Mouse (Mus musculus): ENCODE measurements around the gene Ripor2.
"Not testable (repeated sequence)": the region's sequence is repeated elsewhere in the genome, so short reads cannot be mapped to it uniquely, and the experiment has no call there.

The Ripor2 gene

DNA sequence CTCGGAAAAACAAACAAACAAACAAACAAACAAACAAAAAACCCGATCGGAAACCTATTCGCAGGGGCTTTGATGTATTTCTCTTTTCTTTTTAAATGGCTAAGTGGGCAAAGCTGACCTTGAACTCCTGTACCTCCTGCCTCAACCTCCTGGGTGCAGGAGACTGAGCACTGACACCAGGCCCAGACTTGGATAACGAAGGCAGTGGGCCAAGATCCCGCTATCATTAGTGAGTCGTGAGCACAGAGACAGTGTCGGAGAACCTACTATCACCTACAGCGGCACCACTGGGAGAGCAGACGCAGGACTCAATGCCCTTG lies 179.1 kb downstream of the Ripor2 start:
- in situ Hi-C loops (cut with MboI, MseI) = no loop called here

DNA sequence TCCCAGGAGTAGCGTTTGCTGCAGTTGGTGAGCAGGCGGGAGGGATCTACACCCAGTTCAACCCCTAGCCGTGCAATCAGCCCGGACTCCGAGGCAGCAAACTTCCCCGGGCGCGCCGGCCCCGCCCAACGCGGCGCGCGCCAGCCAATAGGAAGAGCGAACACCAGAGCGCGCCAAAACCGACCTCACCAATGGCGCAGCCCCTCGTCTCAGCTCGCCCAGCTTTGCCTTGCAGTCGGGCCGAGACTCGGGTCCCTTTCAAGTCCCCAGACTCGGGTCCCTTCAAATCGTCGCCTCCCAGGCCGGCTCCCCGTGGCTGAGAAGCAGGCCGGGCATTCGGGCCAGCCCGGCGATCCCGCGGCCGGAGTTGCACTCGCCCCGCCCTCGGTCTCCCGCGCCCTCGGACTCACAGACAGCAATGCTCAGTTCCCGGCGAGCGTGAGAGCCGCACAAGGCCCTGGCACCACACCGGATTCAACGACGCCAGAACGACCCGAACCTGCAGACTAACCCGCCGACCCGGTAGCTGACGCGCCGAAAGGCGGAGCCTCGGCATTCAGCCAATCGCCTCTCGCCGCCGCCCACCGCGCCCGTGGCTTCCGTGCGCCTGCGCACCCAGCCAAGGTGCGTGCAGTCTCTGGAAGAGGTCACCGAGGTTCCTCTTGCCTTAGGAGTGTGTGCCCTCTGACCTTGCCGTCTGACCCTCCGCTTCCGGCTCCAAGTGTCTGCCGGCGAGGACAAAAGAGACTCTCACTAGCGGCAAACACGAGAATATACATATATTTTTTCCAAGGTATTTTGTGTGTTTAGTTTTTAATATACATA lies 179.6 kb downstream of the Ripor2 start, which contains the start of gene Gmnn:
Gmnn (minus strand) TSS at position 521 of the 825 bp plus-strand sequence.
- in situ Hi-C loops (cut with MboI, MseI) = no loop called here

DNA sequence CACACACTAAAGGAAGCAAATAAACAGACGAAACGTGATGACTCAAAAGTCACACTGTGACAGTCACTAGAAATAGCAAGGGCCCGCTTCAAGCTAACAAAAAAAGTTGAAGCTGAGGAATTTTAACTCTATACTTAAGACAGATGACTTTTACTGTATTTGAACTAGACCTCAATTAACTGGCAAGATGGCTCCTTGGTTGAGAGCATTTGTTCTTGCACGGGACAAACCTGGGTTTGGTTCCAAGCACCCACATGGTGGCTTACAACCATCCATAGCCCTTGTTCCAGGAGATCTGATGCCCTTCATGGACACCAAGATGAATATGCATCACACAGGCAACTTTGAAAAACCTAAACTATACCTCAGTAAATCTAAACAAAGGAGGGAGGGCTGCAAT lies 180.3 kb downstream of the Ripor2 start:
- in situ Hi-C loops (cut with MboI, MseI) = no loop called here

DNA sequence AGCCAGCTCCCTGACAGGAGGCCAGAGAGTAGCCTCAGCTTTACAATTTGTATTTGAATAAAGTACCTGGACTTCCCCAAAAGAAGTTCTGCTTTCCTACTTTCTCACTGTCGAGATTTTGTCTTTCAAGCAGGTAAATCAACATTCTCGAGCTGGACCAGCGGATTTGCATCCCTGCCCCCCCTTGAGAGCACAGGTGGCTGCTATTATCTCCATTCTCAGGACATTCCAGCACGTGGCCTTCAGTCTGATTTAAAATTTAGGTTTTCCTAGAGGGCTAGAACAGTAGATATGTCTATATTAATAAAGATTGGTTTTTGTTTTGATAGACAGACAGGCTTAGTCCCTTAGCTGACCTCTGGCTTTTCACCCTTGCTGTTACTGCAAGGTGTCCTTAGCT lies 185.8 kb downstream of the Ripor2 start:
- in situ Hi-C loops (cut with MboI, MseI) = not testable (repeated sequence)

- in situ Hi-C loops (cut with MboI, MseI) = not testable (repeated sequence)
Measured at GRCm38 (mm10) chr13:24771482-24771881, 189.5 kb downstream of the Ripor2 start.

GRCm38 (mm10) chr13:24776146-24776844 lies 194.3 kb downstream of the Ripor2 start:
- in situ Hi-C loops (cut with MboI, MseI) = no loop called here

- in situ Hi-C loops (cut with MboI, MseI) = no loop called here
Measured at GRCm38 (mm10) chr13:24778026-24778425, 196.0 kb downstream of the Ripor2 start.

- in situ Hi-C loops (cut with MboI, MseI) = no loop called here
Measured at GRCm38 (mm10) chr13:24778706-24779380, 196.9 kb downstream of the Ripor2 start.

GRCm38 (mm10) chr13:24781916-24782315 lies 199.9 kb downstream of the Ripor2 start:
- in situ Hi-C loops (cut with MboI, MseI) = no loop called here
